Mouse (Mus musculus): ENCODE results near the gene Twnk.

Gene Twnk

GRCm38 (mm10) chr19:45048644-45049365 lies 43.3 kb downstream of the Twnk start:
- no peak for DNase-seq (ENCODE audit: low spot score in 2 of 2)

DNA sequence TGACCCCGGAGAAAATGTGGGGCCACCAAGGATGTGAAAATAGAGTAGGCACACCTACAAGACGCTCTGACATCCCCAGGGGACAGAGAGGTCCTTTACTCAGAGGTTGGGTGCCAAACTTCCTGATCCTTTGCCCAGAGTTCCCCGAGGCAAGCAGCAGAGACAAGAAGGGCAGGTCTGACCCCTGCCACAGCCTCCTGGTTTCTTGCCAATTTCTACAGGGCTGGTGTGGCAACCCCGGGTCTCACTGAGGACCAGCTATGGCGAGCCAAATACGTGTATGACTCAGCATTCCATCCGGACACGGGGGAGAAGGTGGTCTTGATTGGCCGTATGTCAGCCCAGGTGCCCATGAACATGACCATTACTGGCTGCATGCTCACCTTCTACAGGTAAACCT lies 44.1 kb downstream of the Twnk start:
- no peak for DNase-seq (ENCODE audit: low spot score in 2 of 2)

DNA sequence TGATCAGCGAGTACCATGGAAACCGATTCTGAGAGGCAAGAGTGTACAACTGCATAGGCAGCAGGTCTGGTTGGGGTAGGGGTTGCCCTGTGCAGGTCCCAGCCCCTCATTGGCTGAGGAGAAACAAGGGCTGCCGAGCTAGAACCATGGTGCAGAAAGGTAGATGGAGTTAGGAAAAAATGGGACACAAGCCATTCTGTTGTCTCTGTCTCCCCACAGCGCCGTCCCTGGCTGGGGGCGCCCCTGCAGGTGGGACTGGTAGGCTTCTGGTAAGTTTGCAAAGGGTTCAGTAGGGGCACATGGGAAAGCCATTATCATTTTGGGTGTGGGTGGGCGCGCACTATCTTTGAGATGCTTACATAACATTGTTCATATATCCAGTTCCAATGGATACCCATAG lies 48.0 kb downstream of the Twnk start:
- no peak for DNase-seq (ENCODE audit: low spot score in 2 of 2)

GRCm38 (mm10) chr19:45054892-45055690 lies 49.6 kb downstream of the Twnk start:
- no peak for DNase-seq (ENCODE audit: low spot score in 2 of 2)

DNA sequence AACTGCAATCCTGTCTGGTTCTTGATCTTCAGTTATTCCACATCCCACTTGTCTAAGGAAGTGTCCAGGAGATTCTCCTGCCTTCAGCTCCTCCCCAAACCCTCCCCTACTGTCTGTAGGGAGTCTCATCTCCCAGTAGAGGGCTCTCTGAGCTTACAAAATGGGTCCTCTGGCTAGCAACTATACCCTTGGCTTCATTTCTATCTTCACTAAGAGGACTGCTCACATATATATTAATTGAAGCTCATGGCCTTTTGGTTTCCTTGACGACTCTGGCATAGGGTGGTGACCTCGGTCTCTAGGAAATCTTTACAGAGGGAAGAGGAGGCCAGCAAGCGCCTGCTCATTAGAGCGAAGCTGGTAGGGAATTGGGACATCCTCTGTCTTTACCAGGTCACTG lies 50.9 kb downstream of the Twnk start:
- no peak for DNase-seq (ENCODE audit: low spot score in 2 of 2)

GRCm38 (mm10) chr19:45056908-45057698 lies 51.6 kb downstream of the Twnk start:
- DNase-seq (ENCODE audit: low spot score in 2 of 2): no peak

DNA sequence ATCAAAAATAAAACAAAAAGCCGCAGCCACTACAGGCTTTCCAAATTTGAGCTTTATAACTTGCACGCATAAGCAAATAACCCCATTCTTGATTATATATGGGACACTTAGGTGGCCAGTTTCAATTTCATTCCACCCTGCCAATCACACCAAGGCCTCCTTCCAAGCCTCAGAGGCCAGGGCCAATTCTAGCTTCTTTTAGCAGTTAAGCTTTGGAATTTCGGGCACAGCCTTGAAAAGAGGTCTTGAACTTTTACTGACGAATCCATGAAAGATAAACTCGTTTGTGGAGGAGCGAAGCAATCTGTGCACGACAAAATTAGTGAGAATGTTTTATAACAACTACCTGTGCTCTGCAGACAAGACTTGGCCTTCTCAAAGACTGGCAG lies 52.3 kb downstream of the Twnk start:
- DNase-seq (ENCODE audit: low spot score in 2 of 2): no peak

GRCm38 (mm10) chr19:45058113-45058839 lies 52.8 kb downstream of the Twnk start:
- DNase-seq (ENCODE audit: low spot score in 2 of 2): peak; percentile 92 to 93

DNA sequence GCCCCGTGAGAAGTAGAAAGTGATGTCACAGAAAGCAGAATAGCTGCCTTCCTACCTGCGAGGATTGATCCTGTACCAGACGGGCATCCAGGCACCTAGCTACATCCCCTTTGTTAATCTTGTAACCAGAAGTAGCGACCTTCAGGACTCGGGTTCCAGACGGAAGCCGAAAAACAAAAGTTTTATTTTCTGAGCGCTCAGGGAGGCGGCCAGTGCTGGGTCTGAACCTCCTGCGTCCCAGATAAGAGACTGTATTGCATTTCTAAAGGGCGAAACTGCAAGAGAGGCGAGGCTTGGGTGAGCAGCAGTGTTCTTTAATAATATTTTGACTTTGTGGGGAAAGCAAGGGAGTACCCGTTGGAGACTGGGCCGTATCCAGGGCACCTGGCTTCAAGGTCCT lies 53.4 kb downstream of the Twnk start:
- DNase-seq (ENCODE audit: low spot score in 2 of 2): no peak
